Mouse (Mus musculus): ENCODE data around the gene Ubac2. TPM values are rescaled to one million over a fixed set of nuclear protein-coding genes. Genes with fewer than 3 reads are reported as not detected.

The Ubac2 gene
- polyA plus RNA-seq, 1 experiment from 2014 or later, result 67.4 TPM

DNA sequence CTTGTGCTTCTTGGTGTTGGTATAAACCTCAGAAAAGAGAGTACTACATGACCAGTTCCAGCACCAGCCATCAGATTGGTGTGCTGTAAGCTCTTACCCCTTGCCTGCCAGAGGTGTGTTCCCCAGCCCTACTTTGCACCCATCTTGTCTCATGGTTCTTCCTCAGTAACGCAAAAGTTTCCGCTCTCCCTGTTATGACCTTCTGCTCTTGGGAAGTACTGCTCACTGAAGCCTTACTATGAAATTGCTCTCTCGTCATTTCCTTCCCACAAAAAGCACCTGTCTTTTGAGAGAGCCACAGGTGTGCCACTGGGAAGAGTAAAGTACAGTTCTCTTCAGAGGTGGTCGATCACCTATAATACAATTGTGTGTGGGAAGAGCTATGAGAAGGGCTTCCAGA lies 151.4 kb downstream of the Ubac2 start:
- H3K36me3 ChIP-seq (replicated peaks), result no peaks in the 10 kb centered on the region
- no peaks in the 10 kb centered on the region for H3K4me1 ChIP-seq
- H3K27ac ChIP-seq, result no peak overlapping the region
- H3K27me3 ChIP-seq, result no peaks in the 10 kb centered on the region
- H3K4me3 ChIP-seq (replicated peaks), result no peak overlapping the region
- no peaks in the 10 kb centered on the region for H3K9me3 ChIP-seq
- WGBS, result 89% methylated on average over 4 of the region's 4 CpGs
- H3K4me2 ChIP-seq, result no peak overlapping the region
- no peak for ATAC-seq (ENCODE audit: low FRiP score)
- H3K9ac ChIP-seq, result no peak overlapping the region

DNA sequence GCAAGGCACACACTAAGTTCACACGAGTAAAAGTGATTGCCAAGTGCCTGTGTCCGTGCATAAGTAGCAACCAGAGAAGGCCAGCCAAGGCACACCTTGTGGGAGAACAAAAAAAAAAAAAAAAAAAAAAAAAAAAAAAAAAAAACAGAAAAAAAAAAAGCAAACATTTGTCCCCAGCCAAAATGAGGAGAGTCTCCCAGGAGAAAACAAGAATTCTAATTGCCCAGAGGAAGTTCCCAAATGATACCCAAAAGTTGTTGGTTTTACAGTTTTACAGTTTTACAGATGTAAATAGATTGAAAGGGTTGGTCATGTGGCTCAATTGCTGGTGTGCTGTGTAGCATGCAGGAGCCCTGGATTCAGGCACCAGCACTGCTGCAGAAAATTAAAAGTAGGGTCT lies 153.6 kb downstream of the Ubac2 start:
- ATAC-seq (ENCODE audit: low FRiP score), result no peak
- no peaks in the 10 kb centered on the region for H3K4me1 ChIP-seq
- H3K27ac ChIP-seq, result no peak overlapping the region
- no peak overlapping the region for H3K9ac ChIP-seq
- H3K36me3 ChIP-seq (replicated peaks), result no peaks in the 10 kb centered on the region
- no peaks in the 10 kb centered on the region for H3K9me3 ChIP-seq
- H3K4me3 ChIP-seq (replicated peaks), result no peak overlapping the region
- WGBS, result 86% methylated on average over 2 of the region's 2 CpGs
- no peaks in the 10 kb centered on the region for H3K27me3 ChIP-seq
- no peak overlapping the region for H3K4me2 ChIP-seq

DNA sequence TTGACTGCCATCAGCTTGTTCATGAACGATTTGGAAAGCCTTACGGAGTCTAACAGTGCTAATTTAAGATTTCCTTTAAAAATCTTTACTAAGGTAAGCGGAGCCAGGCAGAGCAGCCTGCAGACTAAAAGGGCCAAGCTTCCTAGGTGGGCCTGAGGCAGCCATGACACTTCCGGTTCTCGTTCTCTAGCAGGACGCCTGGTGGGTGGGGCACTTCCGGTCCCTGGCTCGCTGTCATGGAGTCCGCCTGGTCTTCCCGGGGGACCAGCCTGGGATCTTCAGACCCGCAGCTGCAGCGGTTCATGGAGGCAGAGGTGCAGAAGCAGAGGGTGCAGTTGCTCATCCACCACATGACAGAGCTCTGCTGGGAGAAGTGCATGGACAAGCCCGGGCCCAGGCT lies 156.0 kb downstream of the Ubac2 start, which contains the start of gene Timm8a2:
Timm8a2 (plus strand) TSS at position 224 of the 400 bp plus-strand sequence.
- no peak within 1 kb of the TSS for H3K4me3 ChIP-seq (replicated peaks)
- no peak within 1 kb of the TSS for H3K9ac ChIP-seq
- no peak within 1 kb of the TSS for H3K27ac ChIP-seq
- H3K4me1 ChIP-seq, result no peaks in the 10 kb centered on the region
- H3K27me3 ChIP-seq, result no peaks in the 10 kb centered on the region
- H3K36me3 ChIP-seq (replicated peaks), result no peaks in the 10 kb centered on the region
- WGBS, result 93% methylated on average over 13 of the region's 13 CpGs
- ATAC-seq (ENCODE audit: low FRiP score), result no peak
- H3K9me3 ChIP-seq, result no peaks in the 10 kb centered on the region
- H3K4me2 ChIP-seq, result no peak within 1 kb of the TSS

DNA sequence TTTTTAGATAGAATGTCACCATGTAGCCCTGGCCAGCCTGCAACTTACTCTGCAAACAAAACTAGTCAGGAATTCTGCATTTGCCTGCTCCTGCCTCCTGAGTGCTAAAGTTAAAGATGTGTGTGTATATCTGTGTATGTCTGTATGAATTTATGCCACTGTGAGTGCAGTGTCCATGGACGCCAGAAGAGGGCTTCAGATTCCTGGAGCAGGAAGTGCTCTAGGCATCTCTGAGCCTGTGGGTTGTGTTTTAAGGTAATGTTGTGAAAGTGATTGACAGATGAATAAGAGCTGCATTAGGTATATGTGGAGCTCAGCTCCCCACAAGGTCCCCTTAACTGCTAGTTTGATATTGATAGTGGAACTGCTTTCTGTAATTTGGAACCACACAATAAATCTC lies 156.8 kb downstream of the Ubac2 start:
- no peak overlapping the region for H3K4me2 ChIP-seq
- H3K4me3 ChIP-seq (replicated peaks), result no peak overlapping the region
- no peaks in the 10 kb centered on the region for H3K4me1 ChIP-seq
- H3K9ac ChIP-seq, result no peak overlapping the region
- no peaks in the 10 kb centered on the region for H3K27me3 ChIP-seq
- no peaks in the 10 kb centered on the region for H3K36me3 ChIP-seq (replicated peaks)
- no peak overlapping the region for H3K27ac ChIP-seq
- no peaks in the 10 kb centered on the region for H3K9me3 ChIP-seq
- no peak for ATAC-seq (ENCODE audit: low FRiP score)
- WGBS, result 93% methylated on average over 1 of the region's 1 CpGs

DNA sequence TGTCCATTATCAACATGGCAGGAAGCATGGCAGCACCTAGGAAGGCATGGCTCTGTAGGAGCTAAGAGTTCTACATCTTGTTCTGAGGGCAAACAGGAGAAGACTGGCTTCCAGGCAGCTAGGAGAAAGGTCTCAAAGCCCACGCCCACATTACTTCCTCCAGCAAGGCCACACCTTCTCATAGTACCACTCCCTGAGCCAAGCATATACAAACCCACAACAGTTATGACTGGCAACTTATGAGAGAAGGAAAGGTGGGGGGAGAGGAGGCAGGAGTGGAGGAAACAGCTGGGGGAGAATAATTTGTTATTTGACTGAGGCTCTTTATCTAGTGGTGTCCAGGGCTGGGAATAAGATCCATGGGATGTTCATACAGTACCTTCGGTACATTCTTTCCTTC lies 157.4 kb downstream of the Ubac2 start:
- 88% methylated on average over 2 of the region's 2 CpGs for WGBS
- H3K9me3 ChIP-seq, result no peaks in the 10 kb centered on the region
- no peak for ATAC-seq (ENCODE audit: low FRiP score)

DNA sequence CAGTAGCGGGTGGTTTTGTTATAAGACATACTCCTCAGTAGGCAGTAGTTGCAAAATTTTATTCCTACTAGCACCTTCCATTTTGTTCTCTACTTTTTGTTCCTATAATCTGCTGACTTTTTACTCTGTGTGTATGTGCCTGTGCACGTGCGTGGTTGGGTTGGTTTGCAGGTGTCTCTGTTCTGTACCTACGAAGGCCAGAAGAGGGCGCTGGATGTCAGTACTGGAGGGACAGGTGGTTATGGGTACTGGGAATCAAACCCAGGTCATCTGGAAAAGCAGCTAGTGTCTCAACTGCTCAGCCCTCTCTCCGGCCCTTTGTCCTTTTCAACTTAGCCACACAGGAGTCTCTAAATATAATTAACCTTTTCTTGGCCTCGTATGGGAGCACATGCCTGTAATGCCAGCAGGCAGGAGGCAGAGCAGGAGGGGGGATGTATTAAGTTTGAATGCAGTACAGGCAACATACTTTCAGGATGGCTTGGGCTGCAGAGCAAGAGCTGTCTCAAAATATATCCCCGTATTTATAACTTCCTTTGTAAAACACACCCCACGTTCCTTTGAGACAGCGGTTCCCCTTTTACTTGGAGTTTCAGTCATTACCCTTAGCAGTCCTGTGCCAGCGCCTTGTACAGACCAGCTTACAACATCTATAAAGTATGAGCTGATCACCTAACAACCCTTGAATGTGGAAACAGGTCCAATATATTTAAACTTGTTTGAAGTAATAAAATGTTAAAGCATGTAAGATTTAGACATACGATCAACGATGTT lies 160.6 kb downstream of the Ubac2 start:
- 87% methylated on average over 13 of the region's 13 CpGs for WGBS
- Histone ChIP-seq H3K27ac (no peak overlapping the region), H3K4me2 (no peak overlapping the region), H3K4me1 (no peaks in the 10 kb centered on the region), H3K36me3 (replicated peaks) (no peaks in the 10 kb centered on the region), H3K4me3 (replicated peaks) (no peak overlapping the region), H3K9me3 (no peaks in the 10 kb centered on the region), H3K9ac (no peak overlapping the region), H3K27me3 (no peaks in the 10 kb centered on the region)
- ATAC-seq (ENCODE audit: low FRiP score), result no peak

More for the DNA sequence above, 157.4 kb downstream of the Ubac2 start:
- H3K36me3 ChIP-seq (replicated peaks), result no peaks in the 10 kb centered on the region
- no peak overlapping the region for H3K9ac ChIP-seq
- H3K27me3 ChIP-seq, result no peaks in the 10 kb centered on the region
- no peaks in the 10 kb centered on the region for H3K4me1 ChIP-seq
- H3K4me3 ChIP-seq (replicated peaks), result no peak overlapping the region
- H3K27ac ChIP-seq, result no peak overlapping the region
- H3K4me2 ChIP-seq, result no peak overlapping the region

GRCm38 (mm10) chr14:122041413-122041825 lies 163.0 kb downstream of the Ubac2 start:
- H3K27me3 ChIP-seq, result no peaks in the 10 kb centered on the region
- H3K9me3 ChIP-seq, result no peaks in the 10 kb centered on the region
- no peak overlapping the region for H3K4me2 ChIP-seq
- H3K4me1 ChIP-seq, result no peaks in the 10 kb centered on the region
- H3K9ac ChIP-seq, result no peak overlapping the region
- ATAC-seq (ENCODE audit: low FRiP score), result no peak
- no peak overlapping the region for H3K4me3 ChIP-seq (replicated peaks)
- H3K27ac ChIP-seq, result no peak overlapping the region
- WGBS, result 84% methylated on average over 3 of the region's 3 CpGs
- H3K36me3 ChIP-seq (replicated peaks), result no peaks in the 10 kb centered on the region

DNA sequence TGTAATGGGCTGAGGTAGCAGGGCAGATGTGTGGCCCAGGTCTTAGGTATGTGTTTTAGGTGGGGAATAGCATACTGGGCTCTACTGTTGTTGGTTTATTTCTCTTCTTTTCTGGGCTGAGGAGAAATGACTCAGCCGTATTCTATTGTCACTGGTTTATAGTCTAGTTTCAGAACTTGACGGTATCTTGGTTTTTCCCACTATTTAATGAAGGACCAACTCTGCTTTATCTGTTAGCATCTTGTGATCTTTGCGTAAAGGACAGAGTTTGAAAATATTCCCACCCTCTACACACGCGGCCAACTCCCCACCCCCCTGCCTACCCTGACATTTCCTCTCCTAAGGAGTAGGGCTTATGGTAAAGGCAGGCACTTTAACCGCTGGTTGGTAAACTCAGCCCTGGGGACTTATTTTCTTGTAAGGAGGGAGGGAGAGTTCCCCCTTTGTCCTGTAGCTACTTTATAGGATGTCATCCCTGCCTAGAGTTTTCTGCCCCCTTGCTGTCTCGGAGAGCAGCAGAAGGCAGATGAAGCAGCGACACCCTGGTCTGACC lies 163.8 kb downstream of the Ubac2 start:
- Histone ChIP-seq H3K4me1 (no peaks in the 10 kb centered on the region), H3K4me3 (replicated peaks) (no peak overlapping the region), H3K36me3 (replicated peaks) (no peaks in the 10 kb centered on the region), H3K27me3 (no peaks in the 10 kb centered on the region), H3K4me2 (no peak overlapping the region), H3K27ac (no peak overlapping the region), H3K9me3 (no peaks in the 10 kb centered on the region), H3K9ac (no peak overlapping the region)
- ATAC-seq (ENCODE audit: low FRiP score), result no peak
- WGBS, result 84% methylated on average over 8 of the region's 8 CpGs

DNA sequence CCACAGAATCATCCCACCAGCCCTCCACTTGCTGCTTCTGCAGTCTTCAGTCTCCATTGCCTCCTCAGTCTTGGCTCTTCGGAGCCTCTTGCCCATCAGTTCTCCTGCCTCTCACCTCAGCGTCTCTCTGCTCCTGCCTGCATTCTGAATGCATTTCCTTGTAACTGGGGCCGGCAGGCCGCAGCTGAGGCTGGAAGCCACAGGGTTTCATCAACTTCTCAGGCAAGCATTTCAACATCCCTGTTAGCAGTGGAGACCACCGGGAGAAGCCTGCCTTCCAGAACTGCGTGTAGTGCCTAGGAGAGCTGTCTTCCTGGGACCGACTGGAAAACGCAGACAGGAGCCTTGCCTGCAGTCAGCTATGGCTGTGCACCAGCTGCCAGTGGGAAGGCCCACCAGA lies 169.4 kb downstream of the Ubac2 start:
- no peaks in the 10 kb centered on the region for H3K36me3 ChIP-seq (replicated peaks)
- no peaks in the 10 kb centered on the region for H3K27me3 ChIP-seq
- H3K4me3 ChIP-seq (replicated peaks), result no peak overlapping the region
- H3K9me3 ChIP-seq, result no peaks in the 10 kb centered on the region
- WGBS, result 93% methylated on average over 8 of the region's 8 CpGs
- H3K27ac ChIP-seq, result no peak overlapping the region
- no peak for ATAC-seq (ENCODE audit: low FRiP score)
- H3K4me2 ChIP-seq, result no peak overlapping the region
- H3K9ac ChIP-seq, result no peak overlapping the region
- no peaks in the 10 kb centered on the region for H3K4me1 ChIP-seq

- WGBS, result 86% methylated on average over 9 of the region's 9 CpGs
- no peak overlapping the region for H3K9ac ChIP-seq
- H3K4me3 ChIP-seq (replicated peaks), result no peak overlapping the region
- no peaks in the 10 kb centered on the region for H3K27me3 ChIP-seq
- no peak overlapping the region for H3K4me2 ChIP-seq
- no peaks in the 10 kb centered on the region for H3K4me1 ChIP-seq
- no peaks in the 10 kb centered on the region for H3K9me3 ChIP-seq
- no peaks in the 10 kb centered on the region for H3K36me3 ChIP-seq (replicated peaks)
- ATAC-seq (ENCODE audit: low FRiP score), result no peak
- H3K27ac ChIP-seq, result no peak overlapping the region
Observed at GRCm38 (mm10) chr14:122048816-122049215, 170.4 kb downstream of the Ubac2 start.

DNA sequence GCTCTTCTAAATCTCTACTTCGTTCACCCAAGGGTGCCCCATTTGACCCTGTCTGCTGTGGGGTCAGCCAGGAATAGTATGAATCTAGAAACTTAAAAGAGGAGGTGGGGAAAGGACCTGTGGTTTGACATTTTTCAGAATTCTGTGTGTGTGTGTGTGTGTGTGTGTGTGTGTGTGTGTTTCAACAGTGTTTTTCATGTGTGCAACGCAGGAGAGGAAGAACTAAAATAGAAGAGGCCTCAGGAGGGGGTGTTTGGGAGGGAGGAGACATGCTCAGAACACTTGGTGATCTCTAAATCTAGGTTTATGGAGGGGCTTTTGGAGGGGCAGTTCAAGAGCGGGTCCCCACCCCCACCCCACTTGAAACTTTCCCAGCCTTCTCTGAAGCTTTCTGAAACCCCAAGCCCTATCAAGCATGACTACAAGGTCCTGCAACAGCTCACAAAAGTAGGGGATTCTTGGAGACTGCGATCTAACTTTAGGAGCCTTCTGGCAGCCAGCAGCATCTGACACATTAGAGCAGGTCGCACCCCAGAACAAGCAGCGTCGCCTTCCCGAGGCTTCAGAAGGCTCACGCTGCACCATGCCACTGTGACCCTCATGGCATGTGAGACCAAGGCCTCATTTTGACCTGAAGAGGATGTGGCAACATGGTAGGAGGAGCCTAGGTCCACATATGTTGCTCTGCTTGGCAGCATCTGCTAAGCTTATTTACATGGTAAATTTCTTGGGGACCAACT lies 174.6 kb downstream of the Ubac2 start:
- Histone ChIP-seq H3K4me2 (no peak overlapping the region), H3K36me3 (replicated peaks) (no peaks in the 10 kb centered on the region), H3K27me3 (no peaks in the 10 kb centered on the region), H3K4me1 (no peaks in the 10 kb centered on the region), H3K9me3 (no peaks in the 10 kb centered on the region), H3K4me3 (replicated peaks) (no peak overlapping the region), H3K9ac (no peak overlapping the region), H3K27ac (no peak overlapping the region)
- no peak for ATAC-seq (ENCODE audit: low FRiP score)
- 89% methylated on average over 9 of the region's 9 CpGs for WGBS

DNA sequence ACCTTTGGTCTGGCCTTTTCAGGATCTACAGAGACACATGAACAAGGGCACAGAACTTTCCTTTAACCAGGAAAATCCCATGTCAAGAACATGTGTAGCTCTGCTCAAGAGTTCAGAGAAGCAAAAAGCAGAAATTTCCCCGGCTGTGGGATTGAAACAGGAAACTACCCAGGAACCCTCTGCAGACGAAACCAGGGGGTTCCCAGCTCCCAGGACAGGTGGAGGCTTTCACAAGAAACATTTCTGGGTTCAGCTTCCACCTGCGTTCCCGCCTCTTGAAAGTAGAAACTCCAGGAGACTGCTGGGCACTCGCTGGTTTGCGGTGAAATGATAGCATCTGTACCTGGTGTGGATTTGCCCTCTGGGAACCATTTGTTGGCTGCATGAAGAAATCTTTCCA lies 178.5 kb downstream of the Ubac2 start:
- Histone ChIP-seq H3K4me3 (replicated peaks) (no peak overlapping the region), H3K27ac (no peak overlapping the region), H3K9ac (no peak overlapping the region), H3K9me3 (no peaks in the 10 kb centered on the region), H3K27me3 (no peaks in the 10 kb centered on the region), H3K4me1 (no peaks in the 10 kb centered on the region), H3K36me3 (replicated peaks) (no peaks in the 10 kb centered on the region), H3K4me2 (no peak overlapping the region)
- WGBS, result 85% methylated on average over 6 of the region's 6 CpGs
- ATAC-seq (ENCODE audit: low FRiP score), result no peak
